ENCODE assay signal across 10 mouse cellular contexts in the genomic region with DNA sequence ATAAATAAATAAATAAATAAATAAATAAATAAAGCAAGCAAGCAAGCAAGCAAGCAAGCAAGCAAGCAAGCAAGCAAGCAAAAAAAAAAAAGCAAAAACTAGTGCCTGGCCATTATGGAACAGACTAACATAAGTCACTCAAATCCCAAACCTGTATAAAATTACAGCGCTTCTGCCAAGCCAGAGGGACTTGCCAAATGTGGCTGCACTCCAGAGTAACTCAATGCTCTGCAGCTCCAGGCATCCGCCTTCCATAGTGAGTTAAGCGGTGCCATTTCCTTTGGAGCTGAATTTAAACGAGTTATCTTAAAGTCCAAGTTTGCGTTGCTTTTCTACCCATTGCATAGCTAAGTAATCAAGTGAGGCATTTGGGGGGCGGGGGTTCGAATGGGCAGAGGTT.
DNase-seq lines count a peak whose midpoint lies in the region; ATAC-seq lines count a peak whose summit lies in the region.
"Had no signal": no experiment of that assay in that cellular context is flagged by ENCODE, and none has a peak within 500 bp of the region (broad histone marks: within the 10 kb centered on the region; RNA-seq: fewer than 3 reads in every experiment).

No protein-coding gene starts in this region.

- H3K27me3 ChIP-seq in heart, embryonic 10.5 days (ENCODE audit: insufficient read depth, poor library complexity, severe bottlenecking), result no peaks in the 10 kb centered on the region
- H3K27me3 ChIP-seq: heart, embryonic 15.5 days had no signal

- intact Hi-C loops in gastrocnemius, postnatal 14 days (cut with DNase I; ENCODE audit: low total_unique reads), result loop anchor here (5.0 kb wide), 1 partner anchor 95 kb away; no protein-coding TSS in a partner anchor

- no peak overlapping the region for H3K4me3 ChIP-seq in heart, embryonic 10.5 days
- H3K4me3 ChIP-seq: heart, embryonic 15.5 days had no signal

- no peak for DNase-seq in heart, embryonic 10.5 days (ENCODE audit: low spot score)
- no peak for DNase-seq in heart, adult 8-10 months (ENCODE audit: low spot score)
- DNase-seq in ES-CJ7 (ENCODE audit: low read depth, low spot score), result peak; percentile 38
- peak; percentile 69 for DNase-seq in ZHBTc4 (ENCODE audit: low read depth, low spot score)
- DNase-seq in gastrocnemius, postnatal 14 days, result peak; percentile 61
- no peak for DNase-seq in MN1 (ENCODE audit: low spot score)
- DNase-seq: kidney, adult 18-20 months; thymus, postnatal 4 days had no signal

- WGBS in heart, embryonic 10.5 days, result 70% methylated on average over 7 of the region's 7 CpGs

- peak overlapping the region; percentile 22; the same call in 1 of the 2 replicates for H3K27ac ChIP-seq in heart, embryonic 10.5 days
- H3K27ac ChIP-seq: heart, embryonic 15.5 days had no signal

- no peaks in the 10 kb centered on the region for H3K36me3 ChIP-seq in heart, embryonic 10.5 days
- H3K36me3 ChIP-seq: heart, embryonic 15.5 days had no signal

- ATAC-seq in erythroblast, adult 5-6 weeks (replicated peaks; ENCODE audit: low FRiP score, poor library complexity, severe bottlenecking), result no peak

- H3K4me1 ChIP-seq in heart, embryonic 10.5 days, result peaks cover 18% of the 10 kb centered on the region
- H3K4me1 ChIP-seq: heart, embryonic 15.5 days had no signal

- no peaks in the 10 kb centered on the region for H3K9me3 ChIP-seq in heart, embryonic 10.5 days
- H3K9me3 ChIP-seq: heart, embryonic 15.5 days had no signal

Comparison
In these comparisons a context has a peak if more than half of its experiments do, and no peak if none do; other contexts are left out.
1. DNase-seq: peak in ES-CJ7 (single experiment), ZHBTc4 (single experiment) and gastrocnemius, postnatal 14 days (single experiment); none in heart, embryonic 10.5 days (single experiment), heart, adult 8-10 months (single experiment) and MN1 (single experiment).